Mouse (Mus musculus): ENCODE data around the gene Mvb12a.

- TF ChIP-seq CTCF (IDR thresholded peaks at IDR 0.05; ENCODE audit: low read depth) = no peak
- no peak for TF ChIP-seq EP300 (IDR thresholded peaks at IDR 0.05; ENCODE audit: low read depth)
These were observed 25.9 kb upstream of the Mvb12a start for GRCm38 (mm10) chr8:71516786-71517185.

All from heart, postnatal 0 days (tissue).